Mouse (Mus musculus) testis, adult 2 months (tissue): ENCODE measurements around the gene Adm. TPM values are rescaled to one million over a fixed set of nuclear protein-coding genes. Genes with fewer than 3 reads are reported as not detected.

Experiments
- H3K27ac ChIP-seq: fragments of 200-500 bp; 2 replicates; pipeline ENCODE4 v1.5.1; 2012; ENCODE audit warnings: low read depth, low read length; ENCODE audit not compliant: control insufficient read depth, insufficient read depth
- H3K27me3 ChIP-seq: fragments of 200-500 bp; 2 replicates; pipeline ENCODE4 v1.6.1; 2012; ENCODE audit warnings: mild to moderate bottlenecking, low read length, moderate library complexity; ENCODE audit not compliant: control insufficient read depth, insufficient read depth
- H3K36me3 ChIP-seq: fragments of 200-500 bp; 2 replicates; pipeline ENCODE4 v1.6.1; 2012; ENCODE audit warnings: mild to moderate bottlenecking, low read length; ENCODE audit not compliant: control insufficient read depth, insufficient read depth
- H3K4me1 ChIP-seq: fragments of 200-500 bp; 2 replicates; pipeline ENCODE4 v1.6.1; 2012; ENCODE audit warnings: low read length; ENCODE audit not compliant: control insufficient read depth, insufficient read depth
- H3K4me3 ChIP-seq: fragments of 200-500 bp; 2 replicates; pipeline ENCODE4 v1.5.1; 2012; ENCODE audit warnings: low read depth, mild to moderate bottlenecking, low read length, moderate library complexity, mixed read lengths; ENCODE audit not compliant: control insufficient read depth
- CTCF ChIP-seq: fragments of 200-500 bp; IDR thresholded peaks from 2 replicates; pipeline ENCODE4 v1.5.1; 2012; ENCODE audit warnings: low read depth, mild to moderate bottlenecking, inconsistent platforms, low read length, moderate library complexity; ENCODE audit not compliant: control insufficient read depth, insufficient read depth, insufficient replicate concordance
- POLR2A ChIP-seq: fragments of 200-500 bp; IDR thresholded peaks from 2 replicates; pipeline ENCODE4 v1.6.1; 2012; ENCODE audit warnings: low read depth, mild to moderate bottlenecking, inconsistent platforms, low read length, moderate library complexity; ENCODE audit not compliant: control insufficient read depth
- polyA plus RNA-seq: library from polyadenylated mRNA; depleted of rRNA; stranded (reverse); fragments of >200 nt; gene quantifications from 2 replicates; pipeline ENCODE4 v1.2.3, GENCODE M21; 2012

Adm gene
- polyA plus RNA-seq, 1 experiment: 0.30 TPM

GRCm38 (mm10) chr7:110606906-110607305, 20.6 kb upstream of the Adm start:
- H3K4me1 ChIP-seq: no peaks in the 10 kb centered on the region; the same call in 1 of the 2 replicates
- TF ChIP-seq CTCF (no peak), POLR2A (no peak)
- H3K36me3 ChIP-seq: no peaks in the 10 kb centered on the region
- no peak overlapping the region for H3K4me3 ChIP-seq
- H3K27ac ChIP-seq: no peak overlapping the region
- no peaks in the 10 kb centered on the region for H3K27me3 ChIP-seq

GRCm38 (mm10) chr7:110613381-110614132, 13.9 kb upstream of the Adm start:
- Histone ChIP-seq H3K4me1 (peaks cover 14% of the 10 kb centered on the region), H3K36me3 (no peaks in the 10 kb centered on the region), H3K4me3 (peak overlapping the region; percentile 96), H3K27ac (peak overlapping the region; percentile 98), H3K27me3 (no peaks in the 10 kb centered on the region)
- TF ChIP-seq POLR2A (no peak), CTCF (no peak)

- Histone ChIP-seq H3K27ac (peak within 1 kb of the TSS; percentile 98), H3K4me3 (peak within 1 kb of the TSS; percentile 96), H3K4me1 (peaks cover 14% of the 10 kb centered on the region), H3K27me3 (no peaks in the 10 kb centered on the region), H3K36me3 (no peaks in the 10 kb centered on the region)
- TF ChIP-seq POLR2A: peak; percentile 76
- TF ChIP-seq CTCF: no peak
Measured at GRCm38 (mm10) chr7:110614133-110615063, 13.1 kb upstream of the Adm start, which contains the start of gene Sbf2. Sbf2 (minus strand) TSS chr7:110614922.

DNA sequence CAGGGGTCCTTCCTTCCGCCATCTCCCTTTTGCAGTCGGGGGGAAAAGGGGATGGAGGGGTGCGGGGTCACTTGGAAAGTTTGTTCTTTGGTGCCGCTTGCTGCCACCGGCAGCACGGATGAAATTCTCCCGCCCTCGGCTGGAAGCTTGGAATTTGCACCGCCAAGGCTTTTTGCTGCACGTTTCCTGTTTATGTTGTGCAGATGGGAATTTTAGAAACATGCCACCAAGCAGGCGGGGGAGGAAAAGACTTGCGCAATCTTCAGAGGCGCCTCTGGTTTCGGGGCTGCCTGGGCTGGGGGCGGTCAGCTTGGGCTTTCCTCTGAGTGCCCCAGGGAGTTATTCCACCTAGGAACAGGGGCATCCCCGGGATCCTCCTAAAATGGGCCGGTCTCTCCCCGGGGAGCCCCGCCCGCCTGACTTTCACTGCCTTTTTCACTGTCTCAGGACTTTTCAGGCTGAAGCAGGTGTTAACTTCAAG, 12.3 kb upstream of the Adm start:
- no peak for TF ChIP-seq CTCF
- TF ChIP-seq POLR2A: no peak
- peak overlapping the region; percentile 98 for H3K27ac ChIP-seq
- peaks cover 14% of the 10 kb centered on the region for H3K4me1 ChIP-seq
- peak overlapping the region; percentile 96 for H3K4me3 ChIP-seq
- H3K27me3 ChIP-seq: no peaks in the 10 kb centered on the region
- H3K36me3 ChIP-seq: no peaks in the 10 kb centered on the region

DNA sequence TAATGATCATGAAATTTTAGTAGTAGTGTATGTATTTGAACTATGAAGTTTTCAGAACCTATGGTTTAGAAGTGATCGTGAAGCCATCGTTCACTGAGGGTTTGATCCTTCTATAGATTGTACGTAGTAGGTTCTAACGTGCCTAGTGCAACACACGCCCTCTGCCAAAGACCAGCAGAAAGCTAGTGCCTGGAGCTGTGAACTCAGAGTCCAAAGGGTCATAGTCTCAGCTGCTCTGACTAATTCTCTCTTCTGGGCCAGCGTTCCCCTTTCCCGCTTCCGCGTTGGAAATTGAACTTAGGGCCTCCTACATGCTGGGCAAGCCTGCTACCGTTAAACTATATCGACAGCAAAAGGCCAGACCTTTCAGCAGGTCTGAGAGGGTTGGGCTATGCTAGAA, 11.7 kb upstream of the Adm start:
- no peaks in the 10 kb centered on the region for H3K27me3 ChIP-seq
- H3K27ac ChIP-seq: peak overlapping the region; percentile 25; the same call in 1 of the 2 replicates
- no peak overlapping the region for H3K4me3 ChIP-seq
- TF ChIP-seq CTCF: no peak
- TF ChIP-seq POLR2A: no peak
- H3K4me1 ChIP-seq: peaks cover 14% of the 10 kb centered on the region
- H3K36me3 ChIP-seq: no peaks in the 10 kb centered on the region

DNA sequence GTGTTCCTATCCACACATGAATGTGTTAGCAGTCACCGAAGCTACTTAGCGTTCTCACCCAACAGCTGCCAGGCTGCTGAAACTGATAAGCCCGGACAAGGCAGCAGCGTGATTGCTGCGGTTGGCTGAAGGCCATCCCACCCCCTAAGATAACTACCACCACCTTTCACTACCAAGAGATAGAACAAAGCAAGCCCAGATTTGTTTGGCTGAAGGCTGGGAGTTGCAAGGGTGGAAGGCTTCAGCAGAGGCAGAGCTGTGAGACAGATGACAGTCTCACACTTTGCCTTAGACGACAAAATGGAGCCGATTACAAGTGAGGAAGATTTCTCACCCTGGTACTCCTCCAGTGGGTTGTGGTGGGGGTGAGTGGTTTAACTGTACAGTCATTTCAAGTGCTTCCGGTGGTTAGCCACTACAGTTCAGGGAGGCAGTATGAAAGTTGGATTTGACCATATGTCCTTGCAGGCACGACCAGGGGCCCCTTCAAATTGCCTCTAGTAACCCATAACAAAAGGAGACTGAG, 8.3 kb upstream of the Adm start:
- peaks cover 9% of the 10 kb centered on the region for H3K4me1 ChIP-seq
- H3K36me3 ChIP-seq: no peaks in the 10 kb centered on the region
- TF ChIP-seq CTCF (no peak), POLR2A (no peak)
- H3K27ac ChIP-seq: no peak overlapping the region
- H3K4me3 ChIP-seq: no peak overlapping the region
- no peaks in the 10 kb centered on the region for H3K27me3 ChIP-seq

DNA sequence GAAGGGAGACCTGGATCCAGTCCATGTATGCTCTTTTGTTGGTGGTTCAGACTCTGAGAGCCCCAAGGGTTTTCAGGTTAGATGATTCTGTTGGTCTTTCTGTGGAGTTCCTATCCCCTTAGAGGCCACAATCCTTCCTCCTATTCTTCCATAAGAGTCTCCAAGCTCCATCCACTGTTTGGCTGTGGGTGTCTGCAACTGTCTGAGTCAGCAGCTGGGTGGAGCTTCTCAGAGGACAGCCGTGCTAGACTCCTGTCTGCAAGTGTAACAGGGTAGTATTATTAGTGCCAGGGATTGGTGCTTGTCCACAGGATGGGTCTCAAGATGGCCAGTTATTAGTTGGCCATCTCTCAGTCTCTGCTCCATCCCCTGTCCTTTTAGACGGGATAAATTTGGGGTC, 3.4 kb upstream of the Adm start:
- Histone ChIP-seq H3K36me3 (no peaks in the 10 kb centered on the region), H3K27ac (no peak overlapping the region), H3K27me3 (no peaks in the 10 kb centered on the region), H3K4me3 (no peak overlapping the region), H3K4me1 (peaks cover 14% of the 10 kb centered on the region)
- TF ChIP-seq POLR2A (no peak), CTCF (no peak)

GRCm38 (mm10) chr7:110624961-110625360, 2.5 kb upstream of the Adm start:
- Histone ChIP-seq H3K4me1 (peaks cover 16% of the 10 kb centered on the region), H3K36me3 (no peaks in the 10 kb centered on the region), H3K27me3 (no peaks in the 10 kb centered on the region), H3K27ac (no peak overlapping the region), H3K4me3 (no peak overlapping the region)
- TF ChIP-seq CTCF: no peak
- no peak for TF ChIP-seq POLR2A
